Mouse (Mus musculus) thymus, adult 2 months (tissue): Measurements from ENCODE around the gene Son. TPM values are rescaled to one million over a fixed set of nuclear protein-coding genes. Genes with fewer than 3 reads are reported as not detected.

Experiments used
- DNase-seq: peaks from one replicate; pipeline ENCODE4 v3.0.0; 2021
- H3K27ac ChIP-seq: fragments of 200-500 bp; 2 replicates; pipeline ENCODE4 v1.5.1; 2012; ENCODE audit warnings: low read length, control low read depth; ENCODE audit not compliant: control insufficient read depth, insufficient read depth
- H3K27me3 ChIP-seq: fragments of 200-500 bp; 2 replicates; pipeline ENCODE4 v1.6.1; 2012; ENCODE audit warnings: mild to moderate bottlenecking, low read length, moderate library complexity, mixed read lengths; ENCODE audit not compliant: control insufficient read depth, insufficient read depth
- H3K36me3 ChIP-seq: fragments of 200-500 bp; 2 replicates; pipeline ENCODE4 v1.6.1; 2012; ENCODE audit warnings: mild to moderate bottlenecking, low read length, moderate library complexity; ENCODE audit not compliant: control insufficient read depth, insufficient read depth
- H3K4me1 ChIP-seq: fragments of 200-500 bp; replicated peaks from 2 replicates; pipeline ENCODE4 v1.6.1; 2012; ENCODE audit warnings: low read length; ENCODE audit not compliant: control insufficient read depth, insufficient read depth
- H3K4me3 ChIP-seq: fragments of 200-500 bp; 2 replicates; pipeline ENCODE4 v1.5.1; 2012; ENCODE audit warnings: mild to moderate bottlenecking, low read length, control low read depth, moderate library complexity; ENCODE audit not compliant: control insufficient read depth, insufficient read depth
- CTCF ChIP-seq: fragments of 200-500 bp; IDR thresholded peaks from 2 replicates; pipeline ENCODE4 v1.5.1; 2012; ENCODE audit warnings: mild to moderate bottlenecking, control low read depth, low read length, moderate library complexity, borderline replicate concordance; ENCODE audit not compliant: control insufficient read depth, poor library complexity, insufficient read depth; ENCODE audit errors: extremely low read depth
- POLR2A ChIP-seq: fragments of 200-500 bp; IDR thresholded peaks from 2 replicates; pipeline ENCODE4 v1.6.1; 2012; ENCODE audit warnings: mild to moderate bottlenecking, low read length, control low read depth, moderate library complexity; ENCODE audit not compliant: control insufficient read depth, poor library complexity, insufficient read depth; ENCODE audit errors: extremely low read depth
- WGBS: fragments of 180-500 bp; shearing (Covaris S2); methylation state at CpG from one replicate; pipeline ENCODE4 v1.1.7; 2018; 5-methylcytosine and 5-hydroxymethylcytosine counted together
- polyA plus RNA-seq: library from polyadenylated mRNA; depleted of rRNA; stranded (reverse); fragments of >200 nt; gene quantifications from 2 replicates; pipeline ENCODE4 v1.2.3, GENCODE M21; 2012

Son gene
- polyA plus RNA-seq, 1 experiment = 258 TPM

- Histone ChIP-seq H3K36me3 (no peaks in the 10 kb centered on the region), H3K27me3 (no peaks in the 10 kb centered on the region), H3K4me3 (no peak overlapping the region), H3K27ac (no peak overlapping the region), H3K4me1 (peaks cover 2% of the 10 kb centered on the region; the same call in 1 of the 2 replicates)
- no peak for TF ChIP-seq CTCF
- no peak for TF ChIP-seq POLR2A
- DNase-seq = no peak
- WGBS = 78% methylated on average over 8 of the region's 8 CpGs
Observed at GRCm38 (mm10) chr16:91606958-91607357, 40.3 kb upstream of the Son start.

- Histone ChIP-seq H3K27me3 (no peaks in the 10 kb centered on the region), H3K4me1 (peaks cover 7% of the 10 kb centered on the region), H3K36me3 (no peaks in the 10 kb centered on the region), H3K27ac (no peak overlapping the region), H3K4me3 (no peak overlapping the region)
- no peak for DNase-seq
- TF ChIP-seq CTCF (no peak), POLR2A (no peak)
- WGBS = 87% methylated on average over 9 of the region's 9 CpGs
Observed at GRCm38 (mm10) chr16:91609501-91610245, 37.6 kb upstream of the Son start.

- TF ChIP-seq CTCF (no peak), POLR2A (no peak)
Observed at GRCm38 (mm10) chr16:91611248-91611647, 36.1 kb upstream of the Son start.

GRCm38 (mm10) chr16:91612525-91612924 is 34.8 kb upstream of the Son start:
- DNase-seq = no peak
- H3K27ac ChIP-seq = no peak overlapping the region
- TF ChIP-seq CTCF = no peak
- no peak for TF ChIP-seq POLR2A
- no peaks in the 10 kb centered on the region for H3K27me3 ChIP-seq
- H3K4me3 ChIP-seq = no peak overlapping the region
- 95% methylated on average over 5 of the region's 5 CpGs for WGBS
- no peaks in the 10 kb centered on the region for H3K36me3 ChIP-seq
- peaks cover 7% of the 10 kb centered on the region for H3K4me1 ChIP-seq

More at GRCm38 (mm10) chr16:91611248-91611647, 36.1 kb upstream of the Son start:
- Histone ChIP-seq H3K36me3 (no peaks in the 10 kb centered on the region), H3K27ac (no peak overlapping the region), H3K4me1 (peaks cover 7% of the 10 kb centered on the region), H3K4me3 (no peak overlapping the region), H3K27me3 (no peaks in the 10 kb centered on the region)
- 75% methylated on average over 11 of the region's 11 CpGs for WGBS
- DNase-seq = no peak

GRCm38 (mm10) chr16:91614552-91614951 is 32.8 kb upstream of the Son start:
- 75% methylated on average over 6 of the region's 6 CpGs for WGBS
- no peak for TF ChIP-seq POLR2A
- no peak for TF ChIP-seq CTCF
- H3K27me3 ChIP-seq = no peaks in the 10 kb centered on the region
- H3K4me1 ChIP-seq = peaks cover 9% of the 10 kb centered on the region
- H3K36me3 ChIP-seq = no peaks in the 10 kb centered on the region
- DNase-seq = no peak
- no peak overlapping the region for H3K4me3 ChIP-seq
- H3K27ac ChIP-seq = no peak overlapping the region

- Histone ChIP-seq H3K4me3 (peak within 1 kb of the TSS; percentile 58), H3K27me3 (no peaks in the 10 kb centered on the region), H3K27ac (no peak within 1 kb of the TSS), H3K4me1 (0 out of 2 replicates have a peak, but pooled peaks cover 2% of the 10 kb centered on the region), H3K36me3 (peaks cover 22% of the 10 kb centered on the region)
- DNase-seq = peak; percentile 87
- TF ChIP-seq POLR2A (0 out of 2 replicates have a peak, but pooled peaks have one; percentile 31), CTCF (no peak)
- WGBS = 12% methylated on average over 39 of the region's 39 CpGs
Observed at GRCm38 (mm10) chr16:91618511-91619501, 28.5 kb upstream of the Son start, which contains the start of gene Dnajc28. Gene Dnajc28 (minus strand): TSS chr16:91619026.
